In genomic region chrX:47936885-47937284, GRCm38 (mm10) we compare ENCODE assay signal across 14 mouse cellular contexts. TPM values are rescaled to one million over a fixed set of nuclear protein-coding genes. Genes with fewer than 3 reads are reported as not detected.
"Had no signal": no experiment of that assay in that cellular context is flagged by ENCODE, and none has a peak within 500 bp of the region (broad histone marks: within the 10 kb centered on the region; RNA-seq: fewer than 3 reads in every experiment).

No protein-coding gene starts in this region.

- H3K27ac ChIP-seq: limb, embryonic 13.5 days; liver, embryonic 14.5 days; neural tube, embryonic 13.5 days; stomach, embryonic 15.5 days had no signal

- DNase-seq: kidney, adult 2 months; left cerebral cortex, postnatal 4 days; lung, postnatal 36 days; right cerebral cortex, postnatal 14 days; thymus, postnatal 4 days had no signal

- H3K9me3 ChIP-seq: limb, embryonic 13.5 days; lung, embryonic 15.5 days; midbrain, embryonic 10.5 days; neural tube, embryonic 13.5 days; stomach, embryonic 15.5 days had no signal

- H3K27me3 ChIP-seq: limb, embryonic 13.5 days; lung, embryonic 15.5 days; neural tube, embryonic 13.5 days; stomach, embryonic 15.5 days had no signal

- H3K4me2 ChIP-seq: limb, embryonic 13.5 days; lung, embryonic 15.5 days; neural tube, embryonic 13.5 days; stomach, embryonic 15.5 days had no signal

- ATAC-seq: intestine, embryonic 16.5 days; midbrain, embryonic 16.5 days had no signal

- H3K9ac ChIP-seq: limb, embryonic 13.5 days; liver, embryonic 14.5 days; lung, embryonic 15.5 days; neural tube, embryonic 13.5 days; stomach, embryonic 15.5 days had no signal

- H3K4me3 ChIP-seq: limb, embryonic 13.5 days; lung, embryonic 15.5 days; midbrain, embryonic 10.5 days; neural tube, embryonic 13.5 days; stomach, embryonic 15.5 days had no signal

- H3K4me1 ChIP-seq: limb, embryonic 13.5 days; neural tube, embryonic 13.5 days; stomach, embryonic 15.5 days had no signal

RNA-seq across cellular contexts. Expression of gene Smarca1, which starts 44.1 kb away (rescaled TPM):
- polyA plus RNA-seq: liver, adult 2 months had no signal
